Mouse (Mus musculus): ENCODE results near the gene Adamts4. TPM values are rescaled to one million over a fixed set of nuclear protein-coding genes. Genes with fewer than 3 reads are reported as not detected.
"Not testable (repeated sequence)": the region's sequence is repeated elsewhere in the genome, so short reads cannot be mapped to it uniquely, and the experiment has no call there.

Gene Adamts4
- total RNA-seq, 2 experiments from 2014 or later, result 31.5 to 34.6 TPM

DNA sequence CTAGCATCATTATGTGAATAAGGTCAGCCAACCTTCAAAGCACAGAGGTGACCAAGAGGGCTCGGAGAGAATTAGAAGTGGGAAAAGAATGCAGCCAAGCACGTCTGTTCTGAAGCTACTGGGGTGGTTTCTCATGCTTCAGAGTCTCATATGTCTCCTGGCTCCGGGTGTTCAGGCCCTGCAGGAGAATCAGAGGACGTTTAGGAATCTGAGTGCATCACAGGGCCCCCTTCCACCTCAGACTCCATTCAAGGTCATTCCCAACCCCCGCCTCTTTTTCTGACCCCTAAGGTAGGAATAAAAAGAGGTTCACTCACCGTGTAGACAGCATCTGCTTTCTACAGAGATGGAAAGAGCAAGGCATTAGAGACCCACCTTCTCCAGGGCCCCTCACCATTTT, 20.5 kb upstream of the Adamts4 start:
- DNase-seq (ENCODE audit: low spot score in 2 of 2), result no peak

DNA sequence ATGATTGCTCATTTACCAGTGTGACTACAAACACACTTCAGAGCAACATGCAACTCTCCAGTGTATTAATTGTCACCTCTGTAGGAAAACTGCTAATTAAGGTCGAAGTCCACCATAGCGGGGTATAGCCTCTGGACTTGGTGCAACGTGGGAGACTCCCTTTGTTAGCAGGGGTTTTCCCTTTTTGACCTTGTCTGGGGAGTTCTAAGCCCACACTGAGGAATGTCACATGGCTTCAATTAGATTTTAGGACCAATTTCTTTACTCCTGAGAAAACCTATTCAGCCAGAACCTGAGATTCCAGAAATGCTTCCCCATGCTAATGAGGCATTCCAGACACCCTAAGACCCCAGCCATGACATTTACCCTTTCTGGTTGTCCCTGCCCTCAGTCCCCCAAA, 20.0 kb upstream of the Adamts4 start:
- no peak for DNase-seq (ENCODE audit: low spot score in 2 of 2)

DNA sequence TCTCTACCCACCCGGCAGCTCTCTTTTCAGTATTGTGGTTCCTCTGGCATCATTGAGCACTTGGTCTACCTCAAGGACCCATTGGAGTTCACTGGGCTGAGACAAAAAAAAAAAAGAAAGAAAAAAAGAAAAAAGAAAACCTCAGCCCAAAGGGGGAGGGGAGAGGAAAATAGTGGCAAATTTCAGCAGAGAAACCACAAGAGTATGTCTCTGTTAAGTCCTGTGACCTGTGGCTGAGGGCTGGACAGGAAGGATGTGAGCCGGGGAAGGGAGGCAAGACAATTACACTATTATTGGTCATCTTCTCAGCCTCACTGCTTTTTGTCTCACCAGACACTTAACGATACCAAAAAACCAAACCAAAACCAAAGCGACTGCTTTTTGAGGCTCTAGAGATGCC, 18.4 kb upstream of the Adamts4 start:
- DNase-seq (ENCODE audit: low spot score in 2 of 2), result no peak

DNA sequence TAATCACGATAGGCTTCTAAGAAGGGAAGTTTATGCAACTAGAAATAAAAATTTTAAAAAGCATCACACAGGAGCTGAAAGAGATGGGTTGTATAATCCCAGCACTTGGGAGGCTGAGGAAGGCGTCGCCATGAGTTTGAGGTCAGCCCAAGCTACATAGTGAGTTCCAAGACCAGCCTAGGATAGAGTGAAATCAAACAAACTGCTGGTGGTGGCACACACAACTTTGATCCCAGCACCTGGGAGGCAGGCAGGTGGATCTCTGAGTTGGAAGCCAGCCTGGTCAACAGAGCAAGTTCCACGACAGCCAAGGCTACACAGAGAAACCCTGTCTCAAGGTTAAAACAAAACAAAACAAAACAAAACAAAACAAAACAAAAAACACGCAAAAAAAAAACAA, 17.9 kb upstream of the Adamts4 start:
- no peak for DNase-seq (ENCODE audit: low spot score in 2 of 2)

DNA sequence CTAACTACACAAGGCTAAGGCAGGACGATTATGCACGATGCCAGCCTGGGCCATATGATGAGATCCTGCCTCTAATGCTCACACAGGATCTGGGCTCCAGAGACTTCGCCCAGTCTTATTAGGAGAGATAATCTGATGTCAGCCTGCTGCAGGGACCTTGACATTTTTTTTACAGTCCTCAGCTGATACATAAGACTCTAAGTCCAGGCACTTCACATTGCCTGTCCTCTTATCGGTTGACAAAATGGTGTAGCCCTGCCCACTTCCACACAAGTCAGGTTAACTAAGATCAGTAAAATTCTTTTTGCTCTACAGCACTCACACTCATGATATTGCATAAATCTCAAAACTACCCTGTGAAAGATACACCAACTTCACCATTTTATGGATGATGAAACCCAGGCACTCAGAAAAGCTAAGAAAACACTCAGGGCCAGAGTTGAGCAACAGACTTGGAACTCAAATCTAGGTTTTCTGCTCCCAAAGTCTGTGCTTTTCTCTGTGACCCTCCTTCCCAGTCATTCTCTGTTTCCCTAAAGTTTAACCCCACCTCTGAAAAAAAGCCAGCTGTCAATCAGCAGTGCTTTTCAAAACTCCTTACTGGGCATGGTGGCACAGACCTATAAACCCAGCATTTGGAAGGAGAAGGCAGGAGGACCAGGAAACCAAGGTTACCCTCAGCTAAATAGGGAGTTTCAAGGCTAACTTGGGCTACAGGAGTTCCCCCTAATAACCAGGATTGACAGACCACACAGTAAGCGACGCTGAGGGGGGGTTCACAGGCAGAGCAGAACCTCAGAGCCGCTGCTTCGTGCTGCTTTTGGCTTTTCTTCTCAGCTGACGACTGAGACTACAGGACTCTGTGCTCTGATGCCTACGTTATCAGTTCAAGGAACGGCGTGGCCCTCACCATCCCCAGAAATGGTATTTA, 17.2 kb upstream of the Adamts4 start:
- DNase-seq (ENCODE audit: low spot score in 2 of 2), result no peak

DNA sequence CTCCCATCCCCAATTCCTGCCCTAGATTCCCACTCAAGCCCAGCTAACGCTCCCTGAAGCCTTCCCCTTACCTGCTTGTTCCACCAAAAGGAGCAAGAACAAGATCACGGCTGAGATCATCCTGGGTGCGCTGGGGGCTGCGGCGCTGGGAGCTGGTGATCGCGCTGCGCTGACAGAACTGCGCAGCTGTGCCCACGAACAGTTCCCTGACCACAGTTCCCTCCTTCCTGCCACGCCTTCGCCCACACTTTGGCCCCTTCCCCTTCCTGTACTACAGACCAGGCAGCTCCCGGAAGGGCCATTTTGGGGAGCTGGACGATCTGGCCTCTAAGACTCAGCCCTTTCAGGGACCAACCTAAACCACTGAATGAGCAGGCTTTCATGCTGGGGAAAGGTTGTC, 16.1 kb upstream of the Adamts4 start, which contains the start of gene Fcer1g:
Gene Fcer1g, minus strand, starts transcription at position 240 of the 400 bp plus-strand sequence.
- no peak for DNase-seq (ENCODE audit: low spot score in 2 of 2)

DNA sequence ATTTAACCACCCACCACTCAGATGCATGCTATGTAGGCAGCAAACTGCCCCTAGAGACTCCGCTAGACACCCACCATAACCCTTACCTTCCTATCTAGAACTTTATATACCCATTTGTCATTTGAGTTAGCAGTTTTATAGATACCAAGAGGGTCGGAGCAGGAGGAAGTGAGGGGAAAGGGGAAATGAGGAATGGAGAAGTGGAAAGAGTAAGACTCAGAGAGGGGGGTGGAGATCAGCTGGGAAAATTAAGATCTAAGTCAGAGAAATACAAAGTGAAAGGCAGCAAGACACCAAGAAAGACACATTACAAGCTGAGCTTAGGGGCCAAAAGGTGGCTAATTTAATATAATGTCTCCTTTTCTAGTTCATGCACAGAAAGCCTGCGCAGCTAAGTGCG, 15.7 kb upstream of the Adamts4 start:
- no peak for DNase-seq (ENCODE audit: low spot score in 2 of 2)

DNA sequence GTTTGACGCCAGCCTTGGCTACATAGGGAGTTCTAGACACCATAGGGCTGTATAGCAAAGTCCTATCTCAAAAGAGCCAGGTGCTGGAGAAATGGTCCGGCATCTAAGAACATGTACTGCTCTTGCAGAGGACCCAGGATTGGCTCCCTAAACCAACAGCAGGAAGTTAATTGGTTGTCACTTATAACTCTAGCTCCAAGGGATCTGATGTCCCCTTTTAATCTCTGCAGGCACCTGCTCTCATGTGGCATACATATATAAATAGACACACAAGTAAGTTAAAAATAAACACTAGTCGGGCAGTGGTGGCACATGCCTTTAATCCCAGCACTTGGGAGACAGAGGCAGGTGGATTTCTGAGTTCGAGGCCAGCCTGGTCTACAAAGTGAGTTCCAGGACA, 14.4 kb upstream of the Adamts4 start:
- DNase-seq (ENCODE audit: low spot score in 2 of 2), result no peak

DNA sequence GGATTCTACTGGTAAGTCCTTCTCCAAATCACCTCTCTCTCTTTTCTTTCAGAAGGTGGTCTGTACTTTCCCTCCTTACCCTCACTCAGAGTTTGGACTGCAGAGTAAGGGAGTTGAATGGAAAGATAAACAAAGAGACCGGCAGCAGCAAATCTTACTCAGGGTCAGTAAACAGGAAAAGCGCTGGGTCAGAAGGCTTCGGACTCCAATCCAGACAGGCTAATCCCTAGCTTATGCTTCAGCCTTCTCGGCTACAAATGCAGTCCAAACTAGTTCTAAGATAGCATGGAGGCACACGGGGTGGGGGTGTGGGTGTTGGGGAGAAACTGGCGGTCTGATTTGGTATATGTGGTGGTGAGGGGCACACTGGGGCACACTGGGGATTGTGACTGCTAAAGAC, 12.8 kb upstream of the Adamts4 start:
- DNase-seq (ENCODE audit: low spot score in 2 of 2), result no peak

DNA sequence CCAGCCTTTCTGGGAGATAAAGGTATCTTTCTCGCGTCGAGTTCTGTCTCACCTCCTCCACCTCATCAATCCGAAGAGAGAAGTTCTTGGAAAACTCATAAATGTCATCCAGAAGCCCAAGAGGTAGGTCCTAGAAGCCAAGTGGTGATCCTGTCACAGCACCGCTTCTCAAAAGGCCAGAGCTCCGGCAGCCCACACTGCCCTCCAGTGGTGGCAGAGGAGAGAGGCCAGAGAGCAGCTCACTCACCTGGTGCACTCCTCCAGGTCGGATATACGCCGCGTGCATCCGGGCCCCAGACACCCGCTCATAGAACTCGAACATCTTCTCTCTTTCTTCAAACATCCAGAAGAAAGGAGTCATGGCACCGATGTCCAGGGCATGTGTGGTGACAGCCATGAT, 11.8 kb upstream of the Adamts4 start:
- no peak for DNase-seq (ENCODE audit: low spot score in 2 of 2)

DNA sequence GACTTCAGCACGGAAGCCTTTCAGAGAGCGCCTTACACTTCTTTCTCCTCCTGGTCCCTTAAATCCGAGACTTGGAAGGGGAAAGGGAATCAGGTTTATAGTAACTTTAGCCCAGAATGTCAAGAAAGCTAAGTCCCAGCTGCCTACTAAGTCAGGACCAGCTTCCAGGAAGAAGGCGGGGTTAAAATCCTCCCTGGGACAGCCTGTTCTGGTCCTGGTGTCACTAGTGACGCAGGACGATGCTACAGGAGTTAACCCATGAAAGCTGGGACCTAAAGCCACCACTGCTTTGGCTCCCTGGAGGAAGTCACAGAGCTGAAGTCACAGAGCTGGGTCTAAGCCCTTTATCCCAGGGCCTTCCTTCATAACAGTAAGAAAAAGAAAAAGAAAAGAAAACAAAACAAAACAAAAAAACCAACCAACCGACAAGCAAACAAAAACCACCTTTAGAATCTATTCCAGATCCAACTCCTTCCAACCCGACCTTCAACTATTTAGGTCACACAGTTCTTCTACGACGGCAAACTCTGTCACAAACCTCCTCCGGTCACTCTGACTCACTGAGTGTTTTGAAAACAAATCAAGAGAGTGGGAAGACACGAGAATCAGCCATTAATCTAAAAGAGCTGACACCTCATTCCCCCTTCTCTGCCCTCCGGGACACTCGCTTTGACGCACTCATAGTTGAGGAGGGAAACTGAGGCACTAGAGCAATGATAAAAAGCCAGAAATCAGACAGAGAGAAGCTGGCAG, 10.1 kb upstream of the Adamts4 start:
- no peak for DNase-seq (ENCODE audit: low spot score in 2 of 2)

DNA sequence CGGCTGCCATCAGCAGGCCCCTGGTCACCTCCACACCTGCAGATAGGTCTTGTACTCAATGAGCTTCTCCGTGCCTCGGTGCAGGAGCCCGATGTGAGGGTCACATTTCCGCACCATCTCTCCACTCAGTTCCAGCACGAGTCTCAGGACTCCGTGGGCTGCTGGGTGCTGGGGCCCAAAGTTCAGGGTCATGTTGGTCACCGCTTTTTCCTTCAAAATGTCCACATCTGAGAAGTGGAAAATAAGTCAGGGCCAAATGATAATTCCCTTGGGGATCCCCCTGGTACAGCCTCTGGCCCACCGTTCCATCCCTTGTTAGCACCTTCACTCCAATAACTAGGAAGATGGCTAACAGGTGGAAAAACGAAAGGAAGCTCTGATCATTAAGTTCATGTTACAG, 9.3 kb upstream of the Adamts4 start:
- no peak for DNase-seq (ENCODE audit: low spot score in 2 of 2)

DNA sequence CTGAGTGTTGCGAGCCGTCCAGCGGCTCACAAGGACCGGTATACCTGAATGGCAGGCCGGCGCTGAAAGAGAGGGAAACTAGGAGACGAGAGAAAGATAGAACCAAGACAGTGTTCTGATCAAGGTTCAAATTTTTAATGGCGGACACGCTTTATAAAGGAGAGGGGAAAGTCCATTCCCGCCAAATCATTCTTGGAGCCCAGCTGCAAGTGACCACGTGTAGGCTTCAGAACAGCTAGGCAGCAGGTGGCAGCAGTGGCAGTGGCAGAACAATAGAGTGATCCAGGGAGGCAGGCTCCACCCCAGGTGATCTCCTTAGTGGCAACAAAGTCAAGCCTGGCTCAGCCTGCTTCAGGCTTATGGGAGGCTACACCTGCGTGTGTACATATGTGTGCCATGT, 8.3 kb upstream of the Adamts4 start:
- not testable (repeated sequence) for DNase-seq (ENCODE audit: low spot score in 2 of 2)

DNA sequence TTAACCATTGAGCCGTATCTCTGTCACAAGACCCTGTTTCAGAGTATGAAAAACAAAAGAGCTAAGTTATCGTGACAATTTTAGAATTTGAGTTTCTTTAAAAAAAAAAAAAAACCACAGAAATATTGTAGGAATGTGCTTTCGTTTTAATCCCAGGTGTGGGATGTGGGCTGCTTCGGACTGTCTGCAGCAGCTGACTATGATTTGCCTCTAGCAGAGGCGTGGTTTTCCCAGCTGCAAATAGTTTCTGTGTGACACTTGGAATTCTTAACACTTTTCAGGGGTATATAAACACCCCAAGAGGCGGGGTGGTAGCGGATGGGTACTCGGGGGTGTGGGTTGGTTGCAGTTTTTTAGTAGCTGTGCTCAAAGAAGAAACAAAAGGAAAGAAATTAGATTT, 4.9 kb upstream of the Adamts4 start:
- no peak for DNase-seq (ENCODE audit: low spot score in 2 of 2)

DNA sequence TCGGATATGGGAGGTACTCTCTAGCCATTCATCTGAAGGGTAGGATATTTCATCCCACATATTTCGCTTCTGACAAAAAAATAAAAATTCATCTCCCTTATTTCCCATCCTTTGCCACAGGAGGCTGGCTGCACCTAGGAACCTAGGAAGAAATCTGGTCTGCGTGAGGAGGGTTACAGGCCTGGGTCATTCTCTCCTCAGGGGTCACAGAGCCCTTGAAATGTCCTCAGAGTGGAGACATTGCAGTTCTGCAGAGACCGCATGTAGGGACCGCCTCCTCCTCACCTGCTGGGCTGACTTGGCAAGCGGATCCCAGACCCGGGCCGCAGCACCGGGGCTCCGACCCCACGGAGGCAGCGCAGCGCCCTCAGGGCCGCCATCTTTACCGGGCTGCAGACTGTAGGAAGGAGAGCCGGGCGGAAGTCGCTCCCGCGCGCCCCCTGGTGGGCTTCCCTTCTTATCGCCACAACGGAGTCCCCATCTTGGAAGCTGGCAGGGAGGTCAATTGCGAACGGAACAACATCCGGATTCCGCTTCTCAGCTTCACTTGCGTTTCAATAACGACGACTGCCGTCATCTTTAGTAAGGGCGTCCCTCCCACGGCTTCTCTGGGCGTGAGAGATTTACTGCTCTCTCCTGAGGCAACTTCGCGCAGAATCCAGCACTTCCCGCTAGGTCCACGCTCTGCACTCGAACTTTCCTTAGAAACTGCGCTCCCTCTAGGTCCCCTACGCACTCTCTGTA, 3.3 kb upstream of the Adamts4 start:
- DNase-seq (ENCODE audit: low spot score in 2 of 2), result peak; percentile 97 to 99

DNA sequence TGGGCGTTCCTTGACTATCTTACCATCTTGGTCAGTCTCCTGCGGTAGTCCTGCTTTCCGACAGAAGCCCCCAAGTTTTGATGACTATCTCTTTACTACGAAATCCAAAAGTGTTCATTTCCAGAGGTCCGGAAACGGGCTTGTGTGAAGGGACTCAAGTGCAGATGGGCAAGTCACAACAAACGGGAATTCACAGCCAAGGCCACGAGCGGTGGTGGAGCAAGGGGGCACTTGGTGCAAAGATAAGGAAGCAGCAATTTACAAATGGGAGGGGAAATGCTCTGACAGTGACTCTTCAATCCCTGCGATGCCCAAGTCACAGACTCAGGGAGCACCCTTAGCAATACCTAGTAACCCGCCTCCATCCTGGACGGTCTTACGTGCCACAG, 2.8 kb upstream of the Adamts4 start:
- DNase-seq (ENCODE audit: low spot score in 2 of 2), result no peak

DNA sequence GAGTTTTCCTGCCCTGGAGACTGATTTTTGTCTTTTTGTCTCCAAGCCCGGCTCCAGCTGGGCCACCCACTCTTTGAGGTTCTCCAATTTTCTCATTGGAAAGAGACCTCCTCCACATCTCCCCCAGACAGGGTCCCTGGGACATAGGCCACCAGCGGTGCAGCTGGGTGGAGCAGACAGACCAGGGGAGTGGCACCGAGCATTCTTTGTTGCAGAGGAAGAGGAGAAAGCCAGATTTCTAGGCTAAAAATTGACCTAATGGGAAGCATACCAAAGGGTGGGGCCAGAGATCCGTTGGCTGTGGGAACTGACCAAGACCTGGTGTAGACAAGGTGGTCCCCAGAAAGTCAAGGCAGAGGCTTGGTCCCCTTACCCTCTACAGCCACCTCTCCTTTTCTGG, 2.3 kb upstream of the Adamts4 start:
- DNase-seq (ENCODE audit: low spot score in 2 of 2), result no peak

DNA sequence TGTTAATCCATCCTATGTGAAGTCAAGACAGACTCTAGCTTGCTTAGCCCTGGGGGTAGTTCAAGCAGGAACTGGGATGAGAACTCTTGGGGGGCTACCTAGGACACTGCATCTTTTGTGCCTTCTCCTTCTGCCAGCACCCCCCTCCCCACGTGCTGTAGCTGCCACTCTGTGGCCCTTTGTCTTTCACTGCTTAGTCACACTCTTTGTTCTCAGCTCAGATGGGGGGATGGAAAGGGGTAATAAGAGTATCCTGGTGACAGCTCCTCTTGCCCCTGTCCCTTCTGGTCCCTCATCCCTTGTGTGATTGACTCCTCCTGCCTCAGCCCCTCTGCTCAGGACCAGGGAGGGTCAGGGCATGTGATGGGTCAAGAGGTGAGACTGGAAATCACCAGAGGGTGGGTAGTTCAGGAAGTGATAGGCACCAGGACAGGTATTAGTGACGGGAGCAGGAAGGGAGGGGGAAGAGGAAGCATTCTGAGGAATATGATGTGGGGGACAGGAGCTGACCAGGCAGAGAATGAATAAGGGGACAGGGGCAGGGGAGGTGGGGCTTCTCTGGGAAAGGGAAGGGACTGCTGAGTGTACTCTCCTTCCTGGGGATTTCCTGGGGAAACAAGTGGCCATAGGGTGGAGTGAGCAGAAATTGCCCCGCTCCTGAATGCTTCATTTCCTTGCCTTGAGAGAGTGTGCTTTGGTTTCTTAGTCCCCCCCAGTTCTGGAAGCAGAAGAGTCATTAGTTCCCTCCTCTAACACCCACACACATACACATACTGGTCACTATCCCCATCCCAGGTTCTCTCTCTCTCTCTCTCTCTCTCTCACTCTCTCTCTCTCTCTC, 1.6 kb upstream of the Adamts4 start:
- no peak for DNase-seq (ENCODE audit: low spot score in 2 of 2)

DNA sequence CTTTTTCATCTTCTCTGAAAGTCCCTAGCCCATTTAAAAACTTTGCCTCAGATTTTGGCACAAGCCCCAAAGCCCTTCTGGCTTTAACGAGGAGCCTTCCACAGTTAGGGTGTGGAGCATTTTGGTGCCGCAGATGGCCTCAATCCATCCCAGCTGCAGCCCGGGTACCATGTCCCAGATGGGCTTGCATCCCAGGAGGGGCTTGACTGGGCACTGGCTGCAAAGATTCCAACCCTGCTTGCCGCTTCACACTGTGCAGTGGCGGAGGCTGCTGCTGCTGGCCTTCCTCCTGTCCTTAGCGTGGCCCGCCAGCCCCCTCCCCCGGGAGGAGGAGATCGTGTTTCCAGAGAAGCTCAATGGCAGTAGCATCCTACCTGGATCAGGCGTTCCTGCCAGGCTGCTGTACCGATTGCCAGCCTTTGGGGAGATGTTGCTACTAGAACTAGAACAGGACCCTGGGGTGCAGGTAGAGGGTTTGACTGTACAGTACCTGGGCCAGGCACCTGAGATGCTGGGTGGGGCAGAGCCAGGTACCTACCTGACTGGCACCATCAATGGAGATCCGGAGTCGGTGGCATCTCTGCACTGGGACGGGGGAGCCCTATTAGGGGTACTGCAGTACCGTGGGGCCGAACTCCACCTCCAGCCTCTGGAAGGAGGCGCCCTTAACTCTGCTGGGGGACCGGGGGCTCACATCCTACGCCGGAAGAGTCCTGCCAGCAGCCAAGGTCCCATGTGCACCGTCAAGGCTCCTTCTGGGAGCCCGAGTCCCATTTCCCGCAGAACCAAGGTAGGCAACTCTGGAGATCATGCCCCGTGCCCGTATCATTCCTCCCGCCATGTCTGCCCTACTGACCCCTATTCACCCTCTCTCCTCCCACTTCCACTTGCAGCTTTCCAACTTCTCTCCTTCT, 716 bp downstream of the Adamts4 start, which contains the start of gene Ndufs2:
Gene Ndufs2, minus strand, starts transcription at position 709 of the 914 bp plus-strand sequence.
- peak in 1 of 2 experiments; percentile 40 for DNase-seq (ENCODE audit: low spot score in 2 of 2)

All from layer of hippocampus, postnatal 14 days (tissue).